Mouse (Mus musculus) bone marrow macrophage, adult 2 months (primary cell): ENCODE measurements around the gene Defb26. TPM values are rescaled to one million over a fixed set of nuclear protein-coding genes. Genes with fewer than 3 reads are reported as not detected.

ENCODE experiments used
- H3K27ac ChIP-seq: 2 replicates; pipeline ENCODE4 v1.5.1; 2012; ENCODE audit warnings: low read depth, low read length; ENCODE audit not compliant: insufficient read depth
- H3K4me1 ChIP-seq: 2 replicates; pipeline ENCODE4 v1.6.1; 2012; ENCODE audit warnings: low read length; ENCODE audit not compliant: control insufficient read depth, insufficient read depth
- H3K4me3 ChIP-seq: 2 replicates; pipeline ENCODE4 v1.5.1; 2012; ENCODE audit warnings: mild to moderate bottlenecking, low read length, moderate library complexity; ENCODE audit not compliant: insufficient read depth
- CTCF ChIP-seq: IDR thresholded peaks from 2 replicates; pipeline ENCODE4 v1.5.1; 2012; ENCODE audit warnings: low read depth, mild to moderate bottlenecking, low read length, moderate library complexity
- POLR2A ChIP-seq: IDR thresholded peaks from 2 replicates; pipeline ENCODE4 v1.6.1; 2012; ENCODE audit warnings: mild to moderate bottlenecking, low read depth, low read length, borderline replicate concordance
- polyA plus RNA-seq: library from polyadenylated mRNA; stranded (reverse); fragments of >200 nt; gene quantifications from 2 replicates; pipeline ENCODE4 v1.2.4, GENCODE M21; 2012; ENCODE audit not compliant: missing spikeins, insufficient read depth, insufficient read length

Defb26 gene
- not detected in 2 replicates for polyA plus RNA-seq

GRCm38 (mm10) chr2:152511592-152511991, at the start of gene Defb26:
Defb26 (minus strand) TSS chr2:152511692.
- H3K4me1 ChIP-seq: peaks cover 3% of the 10 kb centered on the region; the same call in 1 of the 2 replicates
- H3K4me3 ChIP-seq: no peak within 1 kb of the TSS
- no peak within 1 kb of the TSS for H3K27ac ChIP-seq

GRCm38 (mm10) chr2:152556655-152557054, 45.2 kb upstream of the Defb26 start:
- Histone ChIP-seq H3K27ac (no peak overlapping the region), H3K4me3 (no peak overlapping the region), H3K4me1 (no peaks in the 10 kb centered on the region)
- TF ChIP-seq POLR2A (no peak), CTCF (no peak)

More at GRCm38 (mm10) chr2:152511592-152511991, at the start of gene Defb26:
- TF ChIP-seq POLR2A: no peak
- TF ChIP-seq CTCF: no peak

- Histone ChIP-seq H3K4me3 (no peak overlapping the region), H3K27ac (no peak overlapping the region), H3K4me1 (no peaks in the 10 kb centered on the region)
- TF ChIP-seq POLR2A (no peak), CTCF (peak; percentile 50)
These were observed 42.4 kb upstream of the Defb26 start for GRCm38 (mm10) chr2:152553774-152554423.

GRCm38 (mm10) chr2:152548124-152548523, 36.6 kb upstream of the Defb26 start:
- TF ChIP-seq CTCF (no peak), POLR2A (no peak)
- no peaks in the 10 kb centered on the region for H3K4me1 ChIP-seq
- H3K27ac ChIP-seq: no peak overlapping the region
- no peak overlapping the region for H3K4me3 ChIP-seq

GRCm38 (mm10) chr2:152544691-152545090, 33.2 kb upstream of the Defb26 start:
- Histone ChIP-seq H3K4me1 (no peaks in the 10 kb centered on the region), H3K4me3 (no peak overlapping the region), H3K27ac (no peak overlapping the region)
- TF ChIP-seq CTCF (0 out of 2 replicates have a peak, but pooled peaks have one; percentile 27), POLR2A (no peak)

GRCm38 (mm10) chr2:152543478-152543877, 32.0 kb upstream of the Defb26 start:
- TF ChIP-seq CTCF (no peak), POLR2A (no peak)
- Histone ChIP-seq H3K27ac (no peak overlapping the region), H3K4me3 (no peak overlapping the region), H3K4me1 (no peaks in the 10 kb centered on the region)

GRCm38 (mm10) chr2:152542897-152543296, 31.4 kb upstream of the Defb26 start:
- Histone ChIP-seq H3K4me1 (no peaks in the 10 kb centered on the region), H3K27ac (no peak overlapping the region), H3K4me3 (no peak overlapping the region)
- TF ChIP-seq CTCF (0 out of 2 replicates have a peak, but pooled peaks have one; percentile 7), POLR2A (no peak)

GRCm38 (mm10) chr2:152541979-152542378, 30.5 kb upstream of the Defb26 start:
- TF ChIP-seq POLR2A (no peak), CTCF (no peak)
- no peak overlapping the region for H3K4me3 ChIP-seq
- H3K4me1 ChIP-seq: 0 out of 2 replicates have a peak, but pooled peaks cover 3% of the 10 kb centered on the region
- H3K27ac ChIP-seq: no peak overlapping the region

GRCm38 (mm10) chr2:152539944-152540710, 28.6 kb upstream of the Defb26 start, which contains the start of gene Defb29:
Defb29 (minus strand) TSS chr2:152540098.
- TF ChIP-seq CTCF (no peak), POLR2A (no peak)
- 0 out of 2 replicates have a peak, but pooled peaks cover 3% of the 10 kb centered on the region for H3K4me1 ChIP-seq
- H3K27ac ChIP-seq: no peak within 1 kb of the TSS
- no peak within 1 kb of the TSS for H3K4me3 ChIP-seq

- TF ChIP-seq CTCF (no peak), POLR2A (no peak)
- Histone ChIP-seq H3K27ac (no peak within 1 kb of the TSS), H3K4me3 (no peak within 1 kb of the TSS), H3K4me1 (no peaks in the 10 kb centered on the region)
These were observed 6.5 kb upstream of the Defb26 start, which contains the start of gene Defb28 for GRCm38 (mm10) chr2:152517981-152518380. Defb28 (plus strand) TSS chr2:152518255.
